Mouse (Mus musculus): ENCODE measurements around the gene AA986860. TPM values are rescaled to one million over a fixed set of nuclear protein-coding genes. Genes with fewer than 3 reads are reported as not detected.

Gene AA986860
- polyA plus RNA-seq, 1 experiment from 2014 or later = 11.1 TPM

- ChIA-PET POLR2A (interaction anchor here (0.7 kb wide), 1 partner anchor 9 kb away, joined by 3 read pairs; no protein-coding TSS in a partner anchor), CTCF (interaction anchor here (1.0 kb wide), 1 partner anchor 65 kb away, joined by 3 read pairs; no protein-coding TSS in a partner anchor)
- DNase-seq (ENCODE audit: low read depth, low spot score) (no peak), ATAC-seq (no peak)
- no peak for TF ChIP-seq CTCF (IDR thresholded peaks at IDR 0.05)
- in situ Hi-C loops (cut with MboI; ENCODE audit: low pct_unique_long_range_greater_than_20kb) = no loop called here
- H3K27me3 ChIP-seq = no peaks in the 10 kb centered on the region
These were observed 43.5 kb downstream of the AA986860 start for GRCm38 (mm10) chr1:130775234-130775633.

- ChIA-PET POLR2A (interaction anchor here (0.7 kb wide), 1 partner anchor 9 kb away, joined by 3 read pairs; no protein-coding TSS in a partner anchor), CTCF (interaction anchor here (2.3 kb wide), 1 partner anchor 11 kb away, joined by 7 read pairs; no protein-coding TSS in a partner anchor)
- DNase-seq (ENCODE audit: low read depth, low spot score) (no peak), ATAC-seq (no peak)
- TF ChIP-seq CTCF (IDR thresholded peaks at IDR 0.05) = no peak
- in situ Hi-C loops (cut with MboI; ENCODE audit: low pct_unique_long_range_greater_than_20kb) = no loop called here
- H3K27me3 ChIP-seq = no peaks in the 10 kb centered on the region
These were observed 44.0 kb downstream of the AA986860 start for GRCm38 (mm10) chr1:130775691-130776331.

- CTCF ChIA-PET = interaction anchor here (0.8 to 2.3 kb wide), 2 partner anchors 11 to 64 kb away, joined by 4 to 7 read pairs; no protein-coding TSS in a partner anchor
- peak; percentile 67 for TF ChIP-seq CTCF (IDR thresholded peaks at IDR 0.05)
These were observed 44.9 kb downstream of the AA986860 start for GRCm38 (mm10) chr1:130776645-130777044.

GRCm38 (mm10) chr1:130779867-130780266 is 48.1 kb downstream of the AA986860 start:
- in situ Hi-C loops (cut with MboI; ENCODE audit: low pct_unique_long_range_greater_than_20kb) = loop anchor here (5.0 to 10.0 kb wide), 3 partner anchors 78 to 485 kb away; no protein-coding TSS in a partner anchor
- no peak for ATAC-seq
- no peak for DNase-seq (ENCODE audit: low read depth, low spot score)
- TF ChIP-seq CTCF (IDR thresholded peaks at IDR 0.05) = no peak
- ChIA-PET CTCF (interaction anchor here (2.0 kb wide), 1 partner anchor 17 kb away, joined by 6 read pairs; no protein-coding TSS in a partner anchor), POLR2A (no interaction called here)
- H3K27me3 ChIP-seq = no peaks in the 10 kb centered on the region

More at GRCm38 (mm10) chr1:130776645-130777044, 44.9 kb downstream of the AA986860 start:
- ATAC-seq = no peak
- DNase-seq (ENCODE audit: low read depth, low spot score) = no peak
- no peaks in the 10 kb centered on the region for H3K27me3 ChIP-seq
- in situ Hi-C loops (cut with MboI; ENCODE audit: low pct_unique_long_range_greater_than_20kb) = no loop called here
- POLR2A ChIA-PET = no interaction called here

- H3K27me3 ChIP-seq = no peaks in the 10 kb centered on the region
- DNase-seq (ENCODE audit: low read depth, low spot score) = no peak
- in situ Hi-C loops (cut with MboI; ENCODE audit: low pct_unique_long_range_greater_than_20kb) = loop anchor here (5.0 to 10.0 kb wide), 3 partner anchors 82 to 481 kb away; no protein-coding TSS in a partner anchor
- ChIA-PET CTCF (interaction anchor here (1.2 to 2.1 kb wide), 6 partner anchors 10 to 92 kb away, joined by 3 to 9 read pairs (median 6); no protein-coding TSS in a partner anchor), POLR2A (interaction anchor here (1.5 kb wide), 1 partner anchor 17 kb away, joined by 4 read pairs; no protein-coding TSS in a partner anchor)
- TF ChIP-seq CTCF (IDR thresholded peaks at IDR 0.05) = peak; percentile 65
- no peak for ATAC-seq
These were observed 52.3 kb downstream of the AA986860 start for GRCm38 (mm10) chr1:130784054-130784453.

- peak; percentile 51 for TF ChIP-seq CTCF (IDR thresholded peaks at IDR 0.05)
- POLR2A ChIA-PET = no interaction called here
- H3K27me3 ChIP-seq = no peaks in the 10 kb centered on the region
- ATAC-seq (peak; percentile 69), DNase-seq (ENCODE audit: low read depth, low spot score) (no peak)
- in situ Hi-C loops (cut with MboI; ENCODE audit: low pct_unique_long_range_greater_than_20kb) = loop anchor here (10.0 kb wide), 2 partner anchors 212 to 478 kb away; no protein-coding TSS in a partner anchor
- CTCF ChIA-PET = interaction anchor here (0.6 to 2.0 kb wide), 10 partner anchors 9 to 95 kb away, joined by 3 to 7 read pairs (median 3); no protein-coding TSS in a partner anchor
These were observed 55.2 kb downstream of the AA986860 start for GRCm38 (mm10) chr1:130787001-130787400.

GRCm38 (mm10) chr1:130789512-130790451 is 58.0 kb downstream of the AA986860 start:
- H3K27me3 ChIP-seq = peaks cover 10% of the 10 kb centered on the region
- TF ChIP-seq CTCF (IDR thresholded peaks at IDR 0.05) = no peak
- in situ Hi-C loops (cut with MboI; ENCODE audit: low pct_unique_long_range_greater_than_20kb) = loop anchor here (10.0 kb wide), 4 partner anchors 195 to 475 kb away; no protein-coding TSS in a partner anchor
- ChIA-PET POLR2A (no interaction called here), CTCF (no interaction called here)
- DNase-seq (ENCODE audit: low read depth, low spot score) (no peak), ATAC-seq (no peak)

Other genes starting within 250 kb of the AA986860 start
- not detected for gene Zp3r, start 102.4 kb upstream of the AA986860 start, polyA plus RNA-seq (2021)
- gene C4bp, start 70.3 kb upstream of the AA986860 start, polyA plus RNA-seq (2021) = 2.7 TPM
- 0.04 TPM for gene Gm29427, start 16.2 kb upstream of the AA986860 start, polyA plus RNA-seq (2021)
- 3.4 TPM for gene Yod1, start 14.6 kb upstream of the AA986860 start, polyA plus RNA-seq (2021)
- gene Pfkfb2, start 2.7 kb upstream of the AA986860 start, polyA plus RNA-seq (2021) = 26.0 TPM
- gene Fcamr, start 68.9 kb downstream of the AA986860 start, polyA plus RNA-seq (2021) = 0.31 TPM
- not detected for gene Pigr, start 94.7 kb downstream of the AA986860 start, polyA plus RNA-seq (2021)
- gene Fcmr, start 133.7 kb downstream of the AA986860 start, polyA plus RNA-seq (2021) = not detected
- gene Il24, start 155.5 kb downstream of the AA986860 start, polyA plus RNA-seq (2021) = 0.12 TPM
- gene Il20, start 179.5 kb downstream of the AA986860 start, polyA plus RNA-seq (2021) = not detected
- gene Il19, start 208.1 kb downstream of the AA986860 start, polyA plus RNA-seq (2021) = 0.17 TPM